Mouse (Mus musculus): ENCODE results near the gene Cdcp1. TPM values are rescaled to one million over a fixed set of nuclear protein-coding genes. Genes with fewer than 3 reads are reported as not detected.
A peak's percentile ranks its signal among the peaks of the same experiment; 100 is the strongest.

Gene Cdcp1
- polyA plus RNA-seq, 1 experiment from 2014 or later = 6.9 TPM

GRCm38 (mm10) chr9:123247992-123248391 lies 32.2 kb upstream of the Cdcp1 start:
- ATAC-seq = no peak
- 79% methylated on average over 1 of the region's 1 CpGs for WGBS

DNA sequence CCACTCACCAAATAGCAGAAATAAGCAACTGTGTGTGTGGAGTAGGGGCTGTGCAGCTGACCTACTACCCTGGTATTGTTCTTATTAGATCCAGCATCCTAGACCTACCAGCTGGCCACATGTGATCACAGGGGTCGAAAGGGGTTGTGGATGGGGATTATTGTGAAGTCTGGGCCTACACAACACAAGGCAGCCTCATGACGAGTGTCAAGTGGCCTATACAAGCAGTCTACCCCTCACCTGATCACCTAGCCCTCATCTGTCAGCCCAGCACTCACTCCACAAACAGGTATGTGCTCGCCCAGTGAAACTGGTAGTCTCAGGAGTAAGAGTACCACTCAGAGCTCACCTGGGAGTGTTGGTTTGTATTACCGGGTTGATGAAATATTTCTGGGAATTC lies 29.3 kb upstream of the Cdcp1 start:
- no peak overlapping the region for H3K9ac ChIP-seq (ENCODE audit: low read depth, low read length)
- no peak overlapping the region for H3K4me2 ChIP-seq (replicated peaks; ENCODE audit: low read depth)
- H3K36me3 ChIP-seq (ENCODE audit: control insufficient read depth, insufficient read depth) = no peaks in the 10 kb centered on the region
- H3K4me1 ChIP-seq (replicated peaks; ENCODE audit: control insufficient read depth, insufficient read depth, low read length) = no peaks in the 10 kb centered on the region
- TF ChIP-seq CTCF (IDR thresholded peaks at IDR 0.05; ENCODE audit: low read depth) = no peak
- WGBS = 90% methylated on average over 4 of the region's 4 CpGs
- no peak for ATAC-seq
- H3K27ac ChIP-seq (ENCODE audit: low read depth, low read length) = no peak overlapping the region
- no peaks in the 10 kb centered on the region for H3K9me3 ChIP-seq (ENCODE audit: control insufficient read depth)
- no peak overlapping the region for H3K4me3 ChIP-seq (ENCODE audit: low read depth, low read length)
- H3K27me3 ChIP-seq (replicated peaks; ENCODE audit: control insufficient read depth, insufficient read depth, low read length) = no peaks in the 10 kb centered on the region

More at GRCm38 (mm10) chr9:123247992-123248391, 32.2 kb upstream of the Cdcp1 start:
- H3K4me3 ChIP-seq (ENCODE audit: low read depth, low read length) = no peak overlapping the region
- no peak overlapping the region for H3K4me2 ChIP-seq (replicated peaks; ENCODE audit: low read depth)
- no peaks in the 10 kb centered on the region for H3K27me3 ChIP-seq (replicated peaks; ENCODE audit: control insufficient read depth, insufficient read depth, low read length)
- H3K9ac ChIP-seq (ENCODE audit: low read depth, low read length) = no peak overlapping the region
- H3K36me3 ChIP-seq (ENCODE audit: control insufficient read depth, insufficient read depth) = no peaks in the 10 kb centered on the region
- no peaks in the 10 kb centered on the region for H3K4me1 ChIP-seq (replicated peaks; ENCODE audit: control insufficient read depth, insufficient read depth, low read length)
- no peak for TF ChIP-seq CTCF (IDR thresholded peaks at IDR 0.05; ENCODE audit: low read depth)
- H3K27ac ChIP-seq (ENCODE audit: low read depth, low read length) = no peak overlapping the region
- H3K9me3 ChIP-seq (ENCODE audit: control insufficient read depth) = no peaks in the 10 kb centered on the region

- 33% methylated on average over 10 of the region's 10 CpGs for WGBS
Measured at GRCm38 (mm10) chr9:123243988-123244387, 28.1 kb upstream of the Cdcp1 start.

DNA sequence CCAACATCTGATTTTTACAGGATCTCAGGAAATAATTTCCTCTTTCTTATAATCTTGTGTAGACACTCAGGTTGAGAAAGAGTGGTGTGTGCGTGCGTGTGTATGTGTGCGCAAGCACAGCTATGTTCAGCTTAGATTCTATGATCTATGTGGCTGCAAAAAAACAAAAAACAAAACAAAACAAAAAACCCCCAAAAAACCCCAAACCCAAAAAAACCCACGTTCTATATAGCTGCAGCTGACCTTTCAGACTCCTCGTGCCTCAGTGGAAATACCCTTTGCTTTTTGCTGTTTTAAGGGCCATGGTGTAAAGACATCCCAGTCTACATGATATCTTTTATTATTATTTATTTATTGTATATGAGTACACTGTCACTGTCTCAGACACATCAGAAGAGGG lies 25.4 kb upstream of the Cdcp1 start:
- WGBS = 97% methylated on average over 5 of the region's 5 CpGs
- Histone ChIP-seq H3K27me3 (replicated peaks; ENCODE audit: control insufficient read depth, insufficient read depth, low read length) (no peaks in the 10 kb centered on the region), H3K36me3 (ENCODE audit: control insufficient read depth, insufficient read depth) (no peaks in the 10 kb centered on the region), H3K9me3 (ENCODE audit: control insufficient read depth) (no peaks in the 10 kb centered on the region), H3K4me3 (ENCODE audit: low read depth, low read length) (no peak overlapping the region), H3K4me1 (replicated peaks; ENCODE audit: control insufficient read depth, insufficient read depth, low read length) (0 out of 2 replicates have a peak, but pooled peaks cover 5% of the 10 kb centered on the region), H3K4me2 (replicated peaks; ENCODE audit: low read depth) (no peak overlapping the region), H3K27ac (ENCODE audit: low read depth, low read length) (no peak overlapping the region), H3K9ac (ENCODE audit: low read depth, low read length) (no peak overlapping the region)
- ATAC-seq = no peak
- no peak for TF ChIP-seq CTCF (IDR thresholded peaks at IDR 0.05; ENCODE audit: low read depth)

More at GRCm38 (mm10) chr9:123243988-123244387, 28.1 kb upstream of the Cdcp1 start:
- TF ChIP-seq CTCF (IDR thresholded peaks at IDR 0.05; ENCODE audit: low read depth) = no peak
- Histone ChIP-seq H3K9me3 (ENCODE audit: control insufficient read depth) (no peaks in the 10 kb centered on the region), H3K27me3 (replicated peaks; ENCODE audit: control insufficient read depth, insufficient read depth, low read length) (no peaks in the 10 kb centered on the region), H3K4me2 (replicated peaks; ENCODE audit: low read depth) (no peak overlapping the region), H3K4me1 (replicated peaks; ENCODE audit: control insufficient read depth, insufficient read depth, low read length) (no peaks in the 10 kb centered on the region), H3K9ac (ENCODE audit: low read depth, low read length) (no peak overlapping the region), H3K36me3 (ENCODE audit: control insufficient read depth, insufficient read depth) (no peaks in the 10 kb centered on the region), H3K27ac (ENCODE audit: low read depth, low read length) (no peak overlapping the region), H3K4me3 (ENCODE audit: low read depth, low read length) (no peak overlapping the region)
- ATAC-seq = 0 out of 2 replicates have a peak, but pooled peaks have one; percentile 45

- H3K4me3 ChIP-seq (ENCODE audit: low read depth, low read length) = no peak overlapping the region
- no peak overlapping the region for H3K27ac ChIP-seq (ENCODE audit: low read depth, low read length)
- WGBS = 89% methylated on average over 2 of the region's 2 CpGs
Measured at GRCm38 (mm10) chr9:123240751-123241150, 24.9 kb upstream of the Cdcp1 start.

DNA sequence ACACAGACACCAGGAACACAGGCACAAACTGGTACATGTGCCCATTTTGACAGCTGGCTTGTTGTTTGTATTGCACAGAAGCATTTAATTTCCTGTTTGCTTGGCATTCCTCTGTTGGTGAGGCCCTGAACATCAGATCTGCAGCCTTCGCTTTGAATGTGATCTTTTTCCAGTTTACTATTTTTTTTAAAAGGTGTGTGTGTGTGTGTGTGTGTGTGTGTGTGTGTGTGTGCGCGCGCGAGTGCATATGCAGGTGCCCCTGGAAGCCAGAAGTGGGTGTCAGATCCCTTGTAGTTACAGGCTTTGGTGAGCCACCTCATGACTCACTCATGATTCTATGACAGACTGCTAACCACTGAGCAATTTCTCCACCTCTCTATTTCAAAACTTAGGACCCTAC lies 24.4 kb upstream of the Cdcp1 start:
- WGBS = 98% methylated on average over 5 of the region's 5 CpGs
- no peaks in the 10 kb centered on the region for H3K36me3 ChIP-seq (ENCODE audit: control insufficient read depth, insufficient read depth)
- no peak overlapping the region for H3K4me2 ChIP-seq (replicated peaks; ENCODE audit: low read depth)
- no peaks in the 10 kb centered on the region for H3K27me3 ChIP-seq (replicated peaks; ENCODE audit: control insufficient read depth, insufficient read depth, low read length)
- no peak overlapping the region for H3K9ac ChIP-seq (ENCODE audit: low read depth, low read length)
- H3K4me1 ChIP-seq (replicated peaks; ENCODE audit: control insufficient read depth, insufficient read depth, low read length) = 0 out of 2 replicates have a peak, but pooled peaks cover 5% of the 10 kb centered on the region
- H3K27ac ChIP-seq (ENCODE audit: low read depth, low read length) = no peak overlapping the region
- H3K4me3 ChIP-seq (ENCODE audit: low read depth, low read length) = no peak overlapping the region
- no peaks in the 10 kb centered on the region for H3K9me3 ChIP-seq (ENCODE audit: control insufficient read depth)
- ATAC-seq = no peak
- TF ChIP-seq CTCF (IDR thresholded peaks at IDR 0.05; ENCODE audit: low read depth) = no peak

More at GRCm38 (mm10) chr9:123240751-123241150, 24.9 kb upstream of the Cdcp1 start:
- Histone ChIP-seq H3K36me3 (ENCODE audit: control insufficient read depth, insufficient read depth) (no peaks in the 10 kb centered on the region), H3K9ac (ENCODE audit: low read depth, low read length) (no peak overlapping the region), H3K4me2 (replicated peaks; ENCODE audit: low read depth) (no peak overlapping the region), H3K9me3 (ENCODE audit: control insufficient read depth) (no peaks in the 10 kb centered on the region), H3K27me3 (replicated peaks; ENCODE audit: control insufficient read depth, insufficient read depth, low read length) (no peaks in the 10 kb centered on the region), H3K4me1 (replicated peaks; ENCODE audit: control insufficient read depth, insufficient read depth, low read length) (0 out of 2 replicates have a peak, but pooled peaks cover 5% of the 10 kb centered on the region)
- TF ChIP-seq CTCF (IDR thresholded peaks at IDR 0.05; ENCODE audit: low read depth) = no peak
- no peak for ATAC-seq

DNA sequence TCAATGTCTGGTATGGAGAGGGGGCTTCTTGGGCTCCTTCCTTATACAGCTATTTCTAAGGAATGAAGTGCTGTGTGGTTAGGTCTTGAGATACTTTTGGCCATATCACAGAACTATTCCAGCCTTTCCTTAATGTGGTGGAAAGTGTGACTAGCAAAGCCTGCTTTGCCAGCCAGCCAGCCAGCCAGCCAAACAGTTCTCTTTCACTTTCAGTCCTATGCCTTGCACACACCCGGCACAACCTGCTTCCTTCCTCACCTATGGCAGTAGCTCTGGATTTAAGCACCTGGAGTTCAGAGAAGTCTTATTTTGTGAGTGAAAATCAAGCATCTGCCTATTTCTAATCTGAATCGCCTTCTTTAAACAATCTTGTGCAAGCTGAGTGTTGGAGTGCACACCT lies 23.8 kb upstream of the Cdcp1 start:
- WGBS = 64% methylated on average over 2 of the region's 2 CpGs
- H3K9ac ChIP-seq (ENCODE audit: low read depth, low read length) = no peak overlapping the region
- no peak overlapping the region for H3K4me3 ChIP-seq (ENCODE audit: low read depth, low read length)
- no peaks in the 10 kb centered on the region for H3K36me3 ChIP-seq (ENCODE audit: control insufficient read depth, insufficient read depth)
- H3K9me3 ChIP-seq (ENCODE audit: control insufficient read depth) = no peaks in the 10 kb centered on the region
- H3K4me1 ChIP-seq (replicated peaks; ENCODE audit: control insufficient read depth, insufficient read depth, low read length) = 0 out of 2 replicates have a peak, but pooled peaks cover 5% of the 10 kb centered on the region
- H3K27me3 ChIP-seq (replicated peaks; ENCODE audit: control insufficient read depth, insufficient read depth, low read length) = no peaks in the 10 kb centered on the region
- no peak for TF ChIP-seq CTCF (IDR thresholded peaks at IDR 0.05; ENCODE audit: low read depth)
- no peak for ATAC-seq
- H3K27ac ChIP-seq (ENCODE audit: low read depth, low read length) = no peak overlapping the region
- no peak overlapping the region for H3K4me2 ChIP-seq (replicated peaks; ENCODE audit: low read depth)
